Mouse (Mus musculus) lung, embryonic 14.5 days (tissue): ENCODE data around the gene Ust. TPM values are rescaled to one million over a fixed set of nuclear protein-coding genes. Genes with fewer than 3 reads are reported as not detected.

Experiments
- ATAC-seq: fragments of 200-750 bp; cut with Nextera tagmentation; 2 replicates; pipeline ENCODE4 v1.8.0; 2017; ENCODE audit warnings: mild to moderate bottlenecking, moderate TSS enrichment, moderate library complexity; ENCODE audit not compliant: insufficient read depth
- DNase-seq: peaks from one replicate; pipeline ENCODE4 v3.0.0-alpha.2; 2015
- H3K27ac ChIP-seq: fragments of 300-500 bp; sonication (generic); 2 replicates; pipeline ENCODE4 v1.5.1; 2014; ENCODE audit warnings: low read depth, mild to moderate bottlenecking, moderate library complexity
- H3K27me3 ChIP-seq: fragments of 300-500 bp; sonication (generic); 2 replicates; pipeline ENCODE4 v1.6.1; 2014; ENCODE audit warnings: low read length, control low read depth; ENCODE audit not compliant: insufficient read depth
- H3K36me3 ChIP-seq: fragments of 300-500 bp; sonication (generic); 2 replicates; pipeline ENCODE4 v1.6.1; 2014; ENCODE audit warnings: control low read depth; ENCODE audit not compliant: insufficient read depth
- H3K4me1 ChIP-seq: fragments of 300-500 bp; sonication (generic); 2 replicates; pipeline ENCODE4 v1.6.1; 2014; ENCODE audit warnings: antibody characterized with exemption, control low read depth; ENCODE audit not compliant: insufficient read depth
- H3K4me2 ChIP-seq: fragments of 300-500 bp; sonication (generic); 2 replicates; pipeline ENCODE4 v1.6.1; 2014; ENCODE audit warnings: mild to moderate bottlenecking
- H3K4me3 ChIP-seq: fragments of 300-500 bp; sonication (generic); 2 replicates; pipeline ENCODE4 v1.5.1; 2014; ENCODE audit warnings: low read depth, low read length
- H3K9ac ChIP-seq: fragments of 300-500 bp; sonication (generic); 2 replicates; pipeline ENCODE4 v1.6.1; 2014
- H3K9me3 ChIP-seq: fragments of 300-500 bp; sonication (generic); 2 replicates; pipeline ENCODE4 v1.6.1; 2016; ENCODE audit warnings: low read depth, low read length, control low read depth
- CTCF ChIP-seq: IDR thresholded peaks from 2 replicates; pipeline ENCODE4 v1.5.1; 2016; ENCODE audit warnings: antibody characterized with exemption, low read depth
- WGBS: fragments of 180-500 bp; shearing (Covaris S2); extraction: QIAGEN DNeasy Blood & Tissue Kit; methylation state at CpG from one replicate; pipeline ENCODE4 v1.1.7; 2014; 5-methylcytosine and 5-hydroxymethylcytosine counted together
- polyA plus RNA-seq: library from polyadenylated mRNA; unstranded; fragments of >200 nt; fragmentation: Nextera tagmentation; extraction: Ambion mirVana; gene quantifications from 2 replicates; pipeline ENCODE4 v1.2.1, GENCODE M21; 2014

Gene Ust
- polyA plus RNA-seq, 1 experiment from 2014 or later: 7.6 TPM

GRCm38 (mm10) chr10:8504832-8505231, 13.8 kb downstream of the Ust start:
- 75% methylated on average over 4 of the region's 4 CpGs for WGBS
- H3K36me3 ChIP-seq: peaks cover 3% of the 10 kb centered on the region; the same call in 1 of the 2 replicates
- H3K9me3 ChIP-seq: no peaks in the 10 kb centered on the region
- no peak; the same call in 1 of the 2 replicates for ATAC-seq
- H3K4me2 ChIP-seq: no peak overlapping the region
- no peak overlapping the region for H3K4me3 ChIP-seq
- no peak overlapping the region for H3K27ac ChIP-seq
- no peak overlapping the region for H3K9ac ChIP-seq
- no peaks in the 10 kb centered on the region for H3K27me3 ChIP-seq
- no peak for DNase-seq
- H3K4me1 ChIP-seq: peaks cover 7% of the 10 kb centered on the region; the same call in 1 of the 2 replicates
- no peak for TF ChIP-seq CTCF

GRCm38 (mm10) chr10:8498951-8499891, 19.4 kb downstream of the Ust start:
- DNase-seq (no peak), ATAC-seq (no peak)
- Histone ChIP-seq H3K9me3 (no peaks in the 10 kb centered on the region), H3K27me3 (no peaks in the 10 kb centered on the region), H3K4me3 (no peak overlapping the region), H3K9ac (no peak overlapping the region), H3K4me1 (peaks cover 3% of the 10 kb centered on the region; the same call in 1 of the 2 replicates), H3K27ac (no peak overlapping the region), H3K4me2 (no peak overlapping the region), H3K36me3 (peaks cover 3% of the 10 kb centered on the region; the same call in 1 of the 2 replicates)
- no peak for TF ChIP-seq CTCF
- 51% methylated on average over 13 of the region's 13 CpGs for WGBS

- Histone ChIP-seq H3K27ac (peak overlapping the region; percentile 22; the same call in 1 of the 2 replicates), H3K36me3 (no peaks in the 10 kb centered on the region), H3K4me1 (peaks cover 9% of the 10 kb centered on the region; the same call in 1 of the 2 replicates), H3K9me3 (no peaks in the 10 kb centered on the region), H3K9ac (no peak overlapping the region), H3K4me3 (no peak overlapping the region), H3K4me2 (no peak overlapping the region), H3K27me3 (no peaks in the 10 kb centered on the region)
- WGBS: 33% methylated on average over 5 of the region's 5 CpGs
- no peak for TF ChIP-seq CTCF
- DNase-seq (peak; percentile 46), ATAC-seq (0 out of 2 replicates have a peak, but pooled peaks have one; percentile 12)
Measured at GRCm38 (mm10) chr10:8495543-8496141, 23.0 kb downstream of the Ust start.

GRCm38 (mm10) chr10:8491909-8492591, 26.6 kb downstream of the Ust start:
- Histone ChIP-seq H3K9me3 (no peaks in the 10 kb centered on the region), H3K27ac (peak overlapping the region; percentile 20; the same call in 1 of the 2 replicates), H3K27me3 (no peaks in the 10 kb centered on the region), H3K9ac (no peak overlapping the region), H3K4me2 (no peak overlapping the region), H3K4me3 (no peak overlapping the region), H3K4me1 (peaks cover 9% of the 10 kb centered on the region; the same call in 1 of the 2 replicates), H3K36me3 (no peaks in the 10 kb centered on the region)
- no peak for TF ChIP-seq CTCF
- WGBS: 81% methylated on average over 1 of the region's 1 CpGs
- DNase-seq: peak; percentile 52
- peak; percentile 53 for ATAC-seq

- Histone ChIP-seq H3K4me1 (0 out of 2 replicates have a peak, but pooled peaks cover 6% of the 10 kb centered on the region), H3K27me3 (no peaks in the 10 kb centered on the region), H3K9me3 (no peaks in the 10 kb centered on the region), H3K36me3 (no peaks in the 10 kb centered on the region), H3K9ac (no peak overlapping the region), H3K4me2 (no peak overlapping the region), H3K27ac (no peak overlapping the region), H3K4me3 (no peak overlapping the region)
- ATAC-seq (no peak), DNase-seq (no peak)
- no peak for TF ChIP-seq CTCF
- WGBS: 53% methylated on average over 2 of the region's 2 CpGs
Measured at GRCm38 (mm10) chr10:8487388-8487787, 31.2 kb downstream of the Ust start.

GRCm38 (mm10) chr10:8484487-8484886, 34.1 kb downstream of the Ust start:
- TF ChIP-seq CTCF: no peak
- Histone ChIP-seq H3K9me3 (no peaks in the 10 kb centered on the region), H3K4me2 (no peak overlapping the region), H3K4me3 (no peak overlapping the region), H3K36me3 (no peaks in the 10 kb centered on the region), H3K9ac (no peak overlapping the region), H3K27me3 (no peaks in the 10 kb centered on the region), H3K4me1 (no peaks in the 10 kb centered on the region), H3K27ac (no peak overlapping the region)
- ATAC-seq (no peak), DNase-seq (no peak)
- WGBS: 62% methylated on average over 4 of the region's 4 CpGs
